Mouse (Mus musculus): ENCODE measurements at regions not wholly inside any gene's neighbourhood (a gene's known extent, or its start where the extent isn't known, plus 50 kb on each side); places are given as distances from the start of the nearest gene placed in this dataset.

GRCm38 (mm10) chr19:27585566-27585965 is 155.9 kb upstream of the Pum3 start:
- TF ChIP-seq POLR2A (IDR thresholded peaks at IDR 0.05; ENCODE audit: low read depth, low read length) (no peak), CTCF (IDR thresholded peaks at IDR 0.05; ENCODE audit: extremely low read depth, insufficient read length, insufficient replicate concordance, low read depth, low read length) (no peak)
